22 mouse cellular contexts compared by ENCODE assay signal in the genomic region with DNA sequence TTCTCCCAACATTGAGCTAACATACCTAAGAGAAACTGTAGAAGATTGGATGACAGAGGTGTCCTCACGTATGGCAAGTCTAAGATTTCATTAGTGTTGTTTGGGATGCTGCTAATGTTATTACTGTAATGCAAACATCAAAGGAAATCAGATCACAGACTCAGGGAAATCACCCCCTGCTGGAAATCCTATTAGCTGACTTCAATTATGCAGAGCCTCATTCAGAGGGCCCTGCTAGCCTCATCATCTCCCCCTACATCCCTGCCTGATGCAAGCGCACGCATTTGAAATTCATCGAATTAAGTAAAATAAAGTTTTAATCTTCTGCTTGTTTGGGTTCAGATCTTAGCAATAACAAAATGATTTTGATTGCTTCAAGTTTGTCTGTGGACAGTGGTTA.
DNase-seq lines count a peak whose midpoint lies in the region; ATAC-seq and TF ChIP-seq lines count a peak whose summit lies in the region.
"Had no signal": no experiment of that assay in that cellular context is flagged by ENCODE, and none has a peak within 500 bp of the region (broad histone marks: within the 10 kb centered on the region; RNA-seq: fewer than 3 reads in every experiment).

No protein-coding gene starts in this region.

- WGBS in heart, embryonic 11.5 days (ENCODE audit: insufficient replicate concordance), result 41% methylated on average over 4 of the region's 4 CpGs
- WGBS in midbrain, embryonic 13.5 days, result 11% methylated on average over 4 of the region's 4 CpGs
- WGBS in midbrain, embryonic 10.5 days, result 22% methylated on average over 4 of the region's 4 CpGs
- WGBS in midbrain, postnatal 0 days, result 18% methylated on average over 4 of the region's 4 CpGs
- 56% methylated on average over 4 of the region's 4 CpGs for WGBS in liver, embryonic 11.5 days
- 61% methylated on average over 4 of the region's 4 CpGs for WGBS in kidney, adult 2 months

- no peak overlapping the region for H3K27ac ChIP-seq in heart, embryonic 11.5 days (ENCODE audit: low read depth, low read length)
- H3K27ac ChIP-seq in midbrain, embryonic 13.5 days, result no peak overlapping the region
- no peak overlapping the region for H3K27ac ChIP-seq in midbrain, embryonic 10.5 days (replicated peaks)
- no peak overlapping the region for H3K27ac ChIP-seq in midbrain, postnatal 0 days (ENCODE audit: low read depth, low read length)
- H3K27ac ChIP-seq in liver, embryonic 11.5 days (ENCODE audit: low read depth, low read length), result no peak overlapping the region
- H3K27ac ChIP-seq in kidney, adult 2 months (ENCODE audit: insufficient read depth, low read depth, low read length), result no peak overlapping the region
- H3K27ac ChIP-seq: embryonic facial prominence, embryonic 13.5 days; forebrain, embryonic 13.5 days; gastrocnemius, adult 2 months; kidney, embryonic 15.5 days had no signal

- no peaks in the 10 kb centered on the region for H3K4me1 ChIP-seq in heart, embryonic 11.5 days (ENCODE audit: control insufficient read depth, insufficient read depth, low read length)
- peaks cover 14% of the 10 kb centered on the region for H3K4me1 ChIP-seq in midbrain, embryonic 13.5 days (replicated peaks)
- H3K4me1 ChIP-seq in midbrain, embryonic 10.5 days, result peaks cover 12% of the 10 kb centered on the region
- no peaks in the 10 kb centered on the region for H3K4me1 ChIP-seq in midbrain, postnatal 0 days (ENCODE audit: insufficient read depth, low read length)
- no peaks in the 10 kb centered on the region for H3K4me1 ChIP-seq in liver, embryonic 11.5 days (replicated peaks; ENCODE audit: control insufficient read depth, insufficient read depth, low read length)
- H3K4me1 ChIP-seq in kidney, adult 2 months (ENCODE audit: control insufficient read depth, insufficient read depth, low read length), result no peaks in the 10 kb centered on the region
- H3K4me1 ChIP-seq: forebrain, embryonic 13.5 days; kidney, embryonic 15.5 days had no signal

- ATAC-seq in heart, embryonic 11.5 days (replicated peaks; ENCODE audit: insufficient number of reproducible peaks, low FRiP score, low TSS enrichment), result no peak
- peak; percentile 79 for ATAC-seq in midbrain, embryonic 13.5 days
- ATAC-seq in midbrain, postnatal 0 days (ENCODE audit: low FRiP score), result 0 out of 2 replicates have a peak, but pooled peaks have one; percentile 44
- no peak for ATAC-seq in liver, embryonic 11.5 days (replicated peaks; ENCODE audit: low FRiP score)
- ATAC-seq: forebrain, embryonic 13.5 days; intestine, postnatal 0 days; liver, postnatal 0 days; lung, postnatal 0 days had no signal

- H3K9me3 ChIP-seq in heart, embryonic 11.5 days (replicated peaks; ENCODE audit: control insufficient read depth, low read length), result no peaks in the 10 kb centered on the region
- H3K9me3 ChIP-seq in midbrain, embryonic 13.5 days, result no peaks in the 10 kb centered on the region
- H3K9me3 ChIP-seq in midbrain, embryonic 10.5 days (replicated peaks), result no peaks in the 10 kb centered on the region
- no peaks in the 10 kb centered on the region for H3K9me3 ChIP-seq in midbrain, postnatal 0 days (ENCODE audit: low read length)
- no peaks in the 10 kb centered on the region for H3K9me3 ChIP-seq in liver, embryonic 11.5 days (ENCODE audit: control insufficient read depth, low read length)
- H3K9me3 ChIP-seq: embryonic facial prominence, embryonic 13.5 days; forebrain, embryonic 13.5 days; kidney, embryonic 15.5 days had no signal

- no peaks in the 10 kb centered on the region for H3K36me3 ChIP-seq in heart, embryonic 11.5 days (ENCODE audit: control insufficient read depth, insufficient read depth, low read length)
- no peaks in the 10 kb centered on the region for H3K36me3 ChIP-seq in midbrain, embryonic 13.5 days
- H3K36me3 ChIP-seq in midbrain, embryonic 10.5 days, result no peaks in the 10 kb centered on the region
- H3K36me3 ChIP-seq in midbrain, postnatal 0 days (ENCODE audit: insufficient read depth, low read length), result no peaks in the 10 kb centered on the region
- H3K36me3 ChIP-seq in liver, embryonic 11.5 days (ENCODE audit: control insufficient read depth, insufficient read depth, low read length), result no peaks in the 10 kb centered on the region
- H3K36me3 ChIP-seq in kidney, adult 2 months (ENCODE audit: control insufficient read depth, insufficient read depth, low read length), result no peaks in the 10 kb centered on the region
- H3K36me3 ChIP-seq: embryonic facial prominence, embryonic 13.5 days; kidney, embryonic 15.5 days had no signal

- H3K4me2 ChIP-seq in heart, embryonic 11.5 days, result no peak overlapping the region
- H3K4me2 ChIP-seq in midbrain, embryonic 13.5 days (replicated peaks), result 0 out of 2 replicates have a peak overlapping the region, but pooled peaks have one; percentile 11
- no peak overlapping the region for H3K4me2 ChIP-seq in midbrain, postnatal 0 days (ENCODE audit: low read depth, low read length, poor library complexity, severe bottlenecking)
- no peak overlapping the region for H3K4me2 ChIP-seq in liver, embryonic 11.5 days
- H3K4me2 ChIP-seq: embryonic facial prominence, embryonic 13.5 days; forebrain, embryonic 13.5 days; kidney, embryonic 15.5 days had no signal

- no peaks in the 10 kb centered on the region for H3K27me3 ChIP-seq in heart, embryonic 11.5 days (ENCODE audit: control insufficient read depth, insufficient read depth, low read length)
- no peaks in the 10 kb centered on the region for H3K27me3 ChIP-seq in midbrain, embryonic 13.5 days
- H3K27me3 ChIP-seq in midbrain, embryonic 10.5 days (ENCODE audit: low read depth, poor library complexity, severe bottlenecking), result no peaks in the 10 kb centered on the region
- no peaks in the 10 kb centered on the region for H3K27me3 ChIP-seq in midbrain, postnatal 0 days (ENCODE audit: insufficient read depth, low read length)
- no peaks in the 10 kb centered on the region for H3K27me3 ChIP-seq in liver, embryonic 11.5 days (replicated peaks; ENCODE audit: control insufficient read depth, insufficient read depth, low read length)
- H3K27me3 ChIP-seq in kidney, adult 2 months (replicated peaks; ENCODE audit: control insufficient read depth, insufficient read depth, low read length), result no peaks in the 10 kb centered on the region
- H3K27me3 ChIP-seq: embryonic facial prominence, embryonic 13.5 days; forebrain, embryonic 13.5 days; kidney, embryonic 15.5 days had no signal

- no peak for TF ChIP-seq POLR2A in kidney, adult 2 months (IDR thresholded peaks at IDR 0.05; ENCODE audit: low read depth, low read length)

- DNase-seq in heart, adult 11 months, result peak; percentile 88
- DNase-seq in midbrain, embryonic 10.5 days (ENCODE audit: low spot score), result no peak
- peak; percentile 58 for DNase-seq in midbrain, postnatal 0 days (ENCODE audit: low spot score)
- DNase-seq in liver, embryonic 11.5 days (ENCODE audit: low spot score), result no peak
- DNase-seq in kidney, adult 2 months, result no peak
- DNase-seq: cerebellum, adult 11-12 months; cerebellum, postnatal 14 days; embryo, embryonic 11 days; gastrocnemius, adult 2 months; kidney, postnatal 36 days; layer of hippocampus, postnatal 36 days; liver, postnatal 0 days; thymus, adult 2 months; thymus, postnatal 4 days had no signal

- H3K4me3 ChIP-seq in heart, embryonic 11.5 days (ENCODE audit: low read depth, low read length), result no peak overlapping the region
- H3K4me3 ChIP-seq in midbrain, embryonic 13.5 days (replicated peaks), result no peak overlapping the region
- no peak overlapping the region for H3K4me3 ChIP-seq in midbrain, embryonic 10.5 days
- H3K4me3 ChIP-seq in midbrain, postnatal 0 days (ENCODE audit: low read depth, low read length), result no peak overlapping the region
- no peak overlapping the region for H3K4me3 ChIP-seq in liver, embryonic 11.5 days (ENCODE audit: low read depth, low read length)
- H3K4me3 ChIP-seq in kidney, adult 2 months (ENCODE audit: insufficient read depth, low read depth, low read length), result no peak overlapping the region
- H3K4me3 ChIP-seq: embryonic facial prominence, embryonic 13.5 days; erythroblast, embryonic 14.5 days; forebrain, embryonic 13.5 days; gastrocnemius, adult 2 months; kidney, embryonic 15.5 days had no signal

- TF ChIP-seq CTCF in midbrain, postnatal 0 days (IDR thresholded peaks at IDR 0.05), result peak; percentile 32
- TF ChIP-seq CTCF in kidney, adult 2 months (conservative IDR thresholded peaks at IDR 0.05; ENCODE audit: insufficient read depth, insufficient read length, low read depth, low read length), result no peak

- H3K9ac ChIP-seq in heart, embryonic 11.5 days (ENCODE audit: low read depth, low read length), result no peak overlapping the region
- no peak overlapping the region for H3K9ac ChIP-seq in midbrain, embryonic 13.5 days (replicated peaks)
- H3K9ac ChIP-seq in midbrain, postnatal 0 days (replicated peaks; ENCODE audit: low read length, poor library complexity, severe bottlenecking), result no peak overlapping the region
- H3K9ac ChIP-seq in liver, embryonic 11.5 days (ENCODE audit: low read depth, low read length), result no peak overlapping the region
- H3K9ac ChIP-seq: embryonic facial prominence, embryonic 13.5 days; forebrain, embryonic 13.5 days; kidney, embryonic 15.5 days; liver, postnatal 0 days had no signal

Comparison
In these comparisons a context has a peak if more than half of its experiments do, and no peak if none do; other contexts are left out.
1. DNase-seq: peak in heart, adult 11 months (single experiment) and midbrain, postnatal 0 days (single experiment); none in midbrain, embryonic 10.5 days (single experiment), liver, embryonic 11.5 days (single experiment) and kidney, adult 2 months (single experiment).
2. ATAC-seq: peak in midbrain, embryonic 13.5 days (single experiment) and midbrain, postnatal 0 days (single experiment); none in heart, embryonic 11.5 days (single experiment) and liver, embryonic 11.5 days (single experiment).